Mouse (Mus musculus) kidney, embryonic 16.5 days (tissue): ENCODE results near the gene Fcmr. TPM values are rescaled to one million over a fixed set of nuclear protein-coding genes. Genes with fewer than 3 reads are reported as not detected.

Experiments
- ATAC-seq: fragments of 200-750 bp; cut with Nextera tagmentation; 2 replicates; pipeline ENCODE4 v1.8.0; 2017; ENCODE audit warnings: moderate TSS enrichment; ENCODE audit not compliant: low FRiP score, low TSS enrichment
- H3K27ac ChIP-seq: fragments of 300-500 bp; sonication (generic); 2 replicates; pipeline ENCODE4 v1.5.1; 2014; ENCODE audit warnings: low read length
- H3K27me3 ChIP-seq: fragments of 300-500 bp; sonication (generic); 2 replicates; pipeline ENCODE4 v1.6.1; 2014; ENCODE audit warnings: low read length, control low read depth, mixed read lengths; ENCODE audit not compliant: insufficient read depth
- H3K36me3 ChIP-seq: fragments of 300-500 bp; sonication (generic); 2 replicates; pipeline ENCODE4 v1.6.1; 2014; ENCODE audit warnings: low read length, control low read depth, mixed read lengths; ENCODE audit not compliant: insufficient read depth
- H3K4me1 ChIP-seq: fragments of 300-500 bp; sonication (generic); 2 replicates; pipeline ENCODE4 v1.6.1; 2014; ENCODE audit warnings: low read length, control low read depth, mixed read lengths; ENCODE audit not compliant: insufficient read depth
- H3K4me2 ChIP-seq: fragments of 300-500 bp; sonication (generic); replicated peaks from 2 replicates; pipeline ENCODE4 v1.6.1; 2014; ENCODE audit warnings: low read depth, low read length
- H3K4me3 ChIP-seq: fragments of 300-500 bp; sonication (generic); 2 replicates; pipeline ENCODE4 v1.5.1; 2014; ENCODE audit warnings: mild to moderate bottlenecking, low read length
- H3K9ac ChIP-seq: fragments of 300-500 bp; sonication (generic); replicated peaks from 2 replicates; pipeline ENCODE4 v1.6.1; 2014; ENCODE audit warnings: low read length
- H3K9me3 ChIP-seq: fragments of 300-500 bp; sonication (generic); 2 replicates; pipeline ENCODE4 v1.6.1; 2016; ENCODE audit warnings: low read length, control low read depth
- WGBS: fragments of 180-500 bp; shearing (Covaris S2); extraction: QIAGEN DNeasy Blood & Tissue Kit; methylation state at CpG from one replicate; pipeline ENCODE4 v1.1.7; 2014; 5-methylcytosine and 5-hydroxymethylcytosine counted together
- polyA plus RNA-seq: library from polyadenylated mRNA; unstranded; fragments of >200 nt; fragmentation: Nextera tagmentation; extraction: Ambion mirVana; gene quantifications from 2 replicates; pipeline ENCODE4 v1.2.1, GENCODE M21; 2015

The Fcmr gene
- polyA plus RNA-seq, 1 experiment from 2014 or later = 0.36 TPM

DNA sequence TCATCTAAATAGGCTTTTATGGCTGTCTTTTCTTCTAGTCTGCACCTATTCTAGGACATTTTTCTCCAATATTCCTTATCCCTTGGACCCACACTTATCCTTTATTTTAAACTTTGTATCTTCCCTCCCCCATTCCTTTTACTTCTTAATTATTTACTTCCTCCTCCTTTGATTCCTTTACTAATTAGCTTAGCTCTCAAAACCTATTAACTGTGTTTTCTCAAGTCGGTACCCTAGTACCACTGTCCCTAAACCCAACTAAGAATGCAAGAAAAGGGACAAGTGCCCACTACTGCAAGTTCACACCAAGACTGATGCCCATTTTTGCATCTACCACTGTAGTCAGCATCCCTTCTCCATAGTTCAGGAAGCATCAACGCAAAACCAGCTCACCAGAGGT, 9.7 kb upstream of the Fcmr start:
- Histone ChIP-seq H3K27ac (no peak overlapping the region), H3K4me3 (no peak overlapping the region), H3K9me3 (no peaks in the 10 kb centered on the region), H3K9ac (no peak overlapping the region), H3K36me3 (no peaks in the 10 kb centered on the region), H3K4me1 (0 out of 2 replicates have a peak, but pooled peaks cover 6% of the 10 kb centered on the region), H3K4me2 (no peak overlapping the region), H3K27me3 (no peaks in the 10 kb centered on the region)
- WGBS = 78% methylated on average over 2 of the region's 2 CpGs
- ATAC-seq = no peak

DNA sequence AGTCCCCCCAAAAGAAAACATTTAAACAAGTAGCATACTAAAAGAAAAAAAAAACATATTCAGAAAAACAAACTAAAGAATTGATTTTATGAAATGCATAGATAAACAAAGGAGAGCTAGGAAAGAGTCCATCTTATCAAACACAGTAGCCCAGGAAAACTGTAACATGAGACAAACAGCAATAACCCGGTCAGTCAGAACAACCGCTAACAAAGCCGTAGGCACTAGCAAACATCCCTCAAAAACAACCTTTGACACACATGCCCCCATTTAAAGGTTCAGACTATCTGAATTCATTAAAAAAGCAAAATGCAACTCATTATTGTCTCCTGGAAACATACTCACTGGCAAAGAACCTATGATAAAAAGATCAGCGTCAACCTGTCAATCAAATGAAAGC, 8.0 kb upstream of the Fcmr start:
- no peak overlapping the region for H3K27ac ChIP-seq
- no peaks in the 10 kb centered on the region for H3K9me3 ChIP-seq
- 50% methylated on average over 4 of the region's 4 CpGs for WGBS

DNA sequence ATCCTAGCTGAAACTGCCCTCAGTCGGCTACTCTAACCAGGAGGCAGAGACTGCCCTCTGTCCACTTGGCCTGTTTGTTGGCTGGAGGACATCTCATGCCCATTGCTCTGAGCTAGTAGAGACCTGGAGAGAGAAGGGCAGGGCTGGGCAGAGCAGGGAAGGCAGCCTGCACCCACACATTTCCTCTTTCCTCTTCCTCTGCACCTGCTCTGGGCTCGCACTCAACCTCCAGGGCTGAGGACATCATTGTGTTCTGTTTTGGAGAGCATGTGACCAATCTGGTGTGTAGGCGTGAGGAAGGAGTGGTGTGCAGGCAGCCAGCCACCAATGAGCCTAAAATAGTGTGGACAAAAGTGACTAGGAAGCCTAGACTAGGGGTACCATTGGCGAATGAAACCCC, 1.2 kb upstream of the Fcmr start:
- no peak overlapping the region for H3K27ac ChIP-seq
- H3K4me3 ChIP-seq = no peak overlapping the region
- no peaks in the 10 kb centered on the region for H3K4me1 ChIP-seq
- no peak overlapping the region for H3K9ac ChIP-seq
- H3K4me2 ChIP-seq = no peak overlapping the region
- 83% methylated on average over 4 of the region's 4 CpGs for WGBS
- H3K27me3 ChIP-seq = no peaks in the 10 kb centered on the region
- no peak for ATAC-seq
- H3K9me3 ChIP-seq = no peaks in the 10 kb centered on the region
- no peaks in the 10 kb centered on the region for H3K36me3 ChIP-seq

More for the DNA sequence above, 8.0 kb upstream of the Fcmr start:
- no peaks in the 10 kb centered on the region for H3K36me3 ChIP-seq
- H3K27me3 ChIP-seq = no peaks in the 10 kb centered on the region
- no peak overlapping the region for H3K4me2 ChIP-seq
- ATAC-seq = no peak
- H3K9ac ChIP-seq = no peak overlapping the region
- 0 out of 2 replicates have a peak, but pooled peaks cover 6% of the 10 kb centered on the region for H3K4me1 ChIP-seq
- no peak overlapping the region for H3K4me3 ChIP-seq

DNA sequence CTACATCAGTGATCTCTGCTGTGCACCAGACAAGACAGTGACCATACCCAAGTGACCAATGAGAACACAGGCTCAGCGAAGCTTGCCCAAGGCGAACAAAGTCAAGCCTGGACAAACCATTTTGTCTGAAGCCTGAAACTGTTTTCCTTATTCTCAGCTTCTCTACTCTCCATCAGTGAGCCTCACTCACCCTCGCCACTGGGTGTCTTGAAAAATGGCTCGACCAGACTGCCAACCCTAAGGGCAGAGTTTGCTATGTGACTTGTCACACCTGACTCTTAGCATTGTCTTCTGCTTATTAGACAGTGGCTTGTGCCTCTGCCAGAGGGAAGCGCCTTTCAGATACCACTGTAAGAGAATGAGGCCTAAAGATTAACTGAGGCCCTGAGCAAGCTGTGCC, 728 bp upstream of the Fcmr start:
- no peaks in the 10 kb centered on the region for H3K36me3 ChIP-seq
- WGBS = 88% methylated on average over 5 of the region's 5 CpGs
- H3K27ac ChIP-seq = no peak overlapping the region
- no peak for ATAC-seq
- H3K4me1 ChIP-seq = no peaks in the 10 kb centered on the region
- no peak overlapping the region for H3K4me2 ChIP-seq
- no peak overlapping the region for H3K9ac ChIP-seq
- H3K4me3 ChIP-seq = no peak overlapping the region
- no peaks in the 10 kb centered on the region for H3K9me3 ChIP-seq
- no peaks in the 10 kb centered on the region for H3K27me3 ChIP-seq

DNA sequence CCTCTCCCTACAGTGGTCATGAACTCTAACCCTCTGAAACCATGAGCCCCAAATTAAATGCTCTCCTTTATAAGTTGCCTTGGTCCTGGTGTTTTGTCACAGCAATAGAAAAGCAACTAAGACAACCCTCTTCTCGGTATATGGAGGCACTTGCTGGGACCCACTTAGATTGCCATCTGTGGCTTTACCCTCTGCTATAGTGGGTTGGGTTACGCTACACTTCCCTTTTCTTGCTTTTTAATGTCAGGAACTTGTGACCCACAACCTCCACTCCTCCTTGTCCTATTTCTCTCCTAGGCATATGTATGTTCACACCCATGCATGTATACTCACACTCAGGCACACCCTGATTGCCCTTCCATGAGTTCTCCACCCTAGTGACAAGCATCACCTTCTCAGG, 7.4 kb downstream of the Fcmr start:
- peaks cover 8% of the 10 kb centered on the region for H3K27me3 ChIP-seq
- WGBS = 92% methylated on average over 2 of the region's 2 CpGs
- no peak overlapping the region for H3K4me2 ChIP-seq
- no peaks in the 10 kb centered on the region for H3K4me1 ChIP-seq
- H3K36me3 ChIP-seq = no peaks in the 10 kb centered on the region
- no peak overlapping the region for H3K27ac ChIP-seq
- no peak overlapping the region for H3K4me3 ChIP-seq
- H3K9me3 ChIP-seq = no peaks in the 10 kb centered on the region
- H3K9ac ChIP-seq = no peak overlapping the region
- ATAC-seq = no peak

DNA sequence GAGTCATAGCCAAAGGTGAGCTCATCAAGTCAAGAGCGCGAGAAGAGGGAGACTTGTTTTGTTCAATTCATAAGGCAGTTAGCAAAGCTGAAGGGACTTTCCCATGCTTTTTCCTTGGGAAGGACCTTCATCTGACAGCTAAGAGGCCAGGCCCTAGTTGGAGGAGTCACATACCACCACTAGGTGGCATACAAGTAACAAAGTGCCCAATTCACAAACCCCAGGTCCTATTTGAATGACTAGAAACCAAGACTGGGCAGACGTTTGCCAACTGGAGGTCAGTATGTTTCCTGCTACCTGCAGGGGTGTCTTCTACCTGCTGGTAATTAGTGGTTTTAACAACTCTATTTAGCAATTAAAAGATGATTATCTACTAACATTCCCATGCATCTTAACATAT, 9.7 kb downstream of the Fcmr start:
- Histone ChIP-seq H3K4me3 (no peak overlapping the region), H3K9ac (no peak overlapping the region), H3K27me3 (peaks cover 25% of the 10 kb centered on the region), H3K27ac (no peak overlapping the region), H3K4me1 (0 out of 2 replicates have a peak, but pooled peaks cover 2% of the 10 kb centered on the region), H3K9me3 (no peaks in the 10 kb centered on the region), H3K4me2 (no peak overlapping the region), H3K36me3 (no peaks in the 10 kb centered on the region)
- WGBS = 39% methylated on average over 3 of the region's 3 CpGs
- ATAC-seq = peak; percentile 47; the same call in 1 of the 2 replicates

DNA sequence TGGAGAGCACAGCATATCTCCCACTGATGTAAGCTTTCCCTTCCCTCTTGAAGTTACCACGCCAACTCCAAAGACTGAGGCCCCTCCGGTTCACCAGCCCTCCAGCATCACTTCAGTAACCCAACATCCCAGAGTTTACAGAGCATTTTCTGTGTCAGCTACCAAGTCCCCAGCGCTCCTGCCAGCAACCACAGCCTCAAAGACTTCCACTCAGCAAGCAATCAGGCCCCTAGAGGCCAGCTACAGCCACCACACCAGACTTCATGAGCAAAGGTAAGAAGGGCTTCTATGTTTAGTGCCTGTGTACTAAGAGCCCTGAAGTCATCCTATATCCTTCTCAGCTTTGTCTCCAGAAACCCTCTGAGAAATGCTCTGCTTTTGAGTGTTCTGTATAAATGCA, 10.4 kb downstream of the Fcmr start:
- H3K4me2 ChIP-seq = no peak overlapping the region
- 0 out of 2 replicates have a peak, but pooled peaks cover 2% of the 10 kb centered on the region for H3K4me1 ChIP-seq
- 82% methylated on average over 3 of the region's 3 CpGs for WGBS
- H3K27ac ChIP-seq = no peak overlapping the region
- H3K27me3 ChIP-seq = peaks cover 29% of the 10 kb centered on the region
- ATAC-seq = no peak
- no peaks in the 10 kb centered on the region for H3K36me3 ChIP-seq
- no peak overlapping the region for H3K9ac ChIP-seq
- no peaks in the 10 kb centered on the region for H3K9me3 ChIP-seq
- no peak overlapping the region for H3K4me3 ChIP-seq

DNA sequence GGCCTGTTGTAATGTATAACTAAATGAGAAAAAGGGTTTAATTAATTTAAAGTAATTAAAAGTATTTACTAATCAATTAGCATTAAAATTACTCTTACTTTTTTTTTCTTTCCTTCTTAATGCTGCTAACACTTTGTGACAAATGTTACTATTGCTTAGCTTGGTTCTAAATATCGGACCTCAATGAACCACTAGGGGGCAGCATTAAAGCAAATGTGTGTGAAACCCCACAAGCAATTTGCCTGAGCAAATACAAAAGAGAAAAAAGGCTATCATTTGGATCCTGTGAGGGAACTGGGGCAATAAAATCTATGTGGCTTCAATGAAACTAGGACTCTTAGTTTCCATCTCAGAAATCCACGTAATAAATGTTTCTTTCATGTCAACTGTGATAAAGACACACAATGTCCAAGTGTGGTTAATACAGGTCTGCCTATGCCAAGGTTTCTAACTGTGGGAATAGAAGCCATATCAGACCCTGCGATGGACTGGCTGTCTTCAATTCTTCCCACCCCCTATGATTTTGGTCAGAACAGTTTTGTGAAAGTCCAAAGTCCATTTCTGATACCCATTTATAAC, 11.6 kb downstream of the Fcmr start:
- WGBS = 24% methylated on average over 3 of the region's 3 CpGs
- Histone ChIP-seq H3K36me3 (no peaks in the 10 kb centered on the region), H3K4me2 (no peak overlapping the region), H3K9me3 (no peaks in the 10 kb centered on the region), H3K4me3 (no peak overlapping the region), H3K9ac (no peak overlapping the region), H3K27ac (no peak overlapping the region), H3K4me1 (0 out of 2 replicates have a peak, but pooled peaks cover 2% of the 10 kb centered on the region), H3K27me3 (peaks cover 29% of the 10 kb centered on the region)
- no peak for ATAC-seq

DNA sequence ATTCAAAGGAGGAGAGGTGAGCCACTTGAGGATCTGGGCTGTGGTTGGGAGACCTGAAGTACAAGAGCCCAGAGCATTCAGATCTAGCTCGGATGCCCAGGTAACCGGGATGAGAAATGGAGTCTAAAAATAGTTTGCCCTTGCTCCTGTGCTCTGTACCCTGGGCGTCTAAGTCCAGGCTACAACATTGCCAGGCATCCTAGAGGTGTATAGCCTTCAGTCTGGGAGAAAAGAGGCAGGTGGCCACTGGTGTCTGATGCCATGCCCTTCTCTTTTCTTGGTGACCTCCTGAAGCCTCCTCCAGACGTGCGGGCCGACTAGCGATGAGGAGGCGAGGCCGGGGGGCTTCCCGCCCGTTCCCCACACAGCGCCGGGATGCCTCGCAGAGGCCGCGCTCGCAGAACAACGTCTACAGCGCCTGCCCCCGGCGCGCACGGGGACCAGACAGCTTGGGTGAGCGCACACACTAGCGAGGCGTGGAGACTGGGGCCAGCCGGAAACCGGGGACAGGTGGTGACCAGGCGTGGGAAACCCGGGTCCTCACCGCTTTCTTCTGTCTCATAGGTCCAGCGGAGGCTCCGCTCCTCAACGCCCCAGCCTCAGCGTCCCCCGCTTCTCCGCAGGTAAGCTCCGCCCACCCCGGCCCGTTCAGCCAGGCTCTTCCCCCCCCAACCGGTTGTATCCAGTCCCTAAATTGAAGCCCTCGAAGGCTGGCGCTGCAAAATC, 12.6 kb downstream of the Fcmr start:
- no peak overlapping the region for H3K27ac ChIP-seq
- H3K36me3 ChIP-seq = no peaks in the 10 kb centered on the region
- H3K27me3 ChIP-seq = peaks cover 29% of the 10 kb centered on the region
- ATAC-seq = peak; percentile 62
- peak overlapping the region; percentile 40; the same call in 1 of the 2 replicates for H3K9ac ChIP-seq
- WGBS = 3% methylated on average over 37 of the region's 43 CpGs
- H3K4me1 ChIP-seq = 0 out of 2 replicates have a peak, but pooled peaks cover 2% of the 10 kb centered on the region
- H3K9me3 ChIP-seq = no peaks in the 10 kb centered on the region
- H3K4me3 ChIP-seq = peak overlapping the region; percentile 47
- H3K4me2 ChIP-seq = peak overlapping the region; percentile 70

DNA sequence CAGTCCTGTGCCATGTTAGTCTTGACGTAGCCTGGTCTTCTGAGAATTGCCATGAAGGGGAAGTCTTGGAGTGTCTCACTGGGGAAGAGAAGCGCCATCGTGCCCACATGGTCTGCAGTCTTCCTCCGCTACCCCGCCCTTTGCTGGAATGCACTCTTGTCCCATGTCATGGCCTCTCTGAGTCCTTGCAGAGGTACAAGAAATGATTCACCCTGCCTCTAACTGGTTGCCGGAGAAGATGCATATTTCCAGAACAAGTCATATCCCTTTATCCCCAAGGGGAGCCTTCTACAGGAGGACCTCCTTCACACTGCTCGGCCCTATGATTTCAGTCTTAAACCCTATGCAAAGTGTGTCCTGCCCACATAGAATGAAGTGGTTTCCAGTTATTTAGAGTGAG, 14.5 kb downstream of the Fcmr start:
- H3K27ac ChIP-seq = no peak overlapping the region
- H3K9ac ChIP-seq = no peak overlapping the region
- no peaks in the 10 kb centered on the region for H3K9me3 ChIP-seq
- 0 out of 2 replicates have a peak, but pooled peaks cover 2% of the 10 kb centered on the region for H3K4me1 ChIP-seq
- no peak for ATAC-seq
- no peaks in the 10 kb centered on the region for H3K36me3 ChIP-seq
- no peak overlapping the region for H3K4me2 ChIP-seq
- WGBS = 94% methylated on average over 7 of the region's 7 CpGs
- H3K4me3 ChIP-seq = no peak overlapping the region
- peaks cover 29% of the 10 kb centered on the region for H3K27me3 ChIP-seq
